Mouse (Mus musculus): ENCODE measurements around the gene Btbd35f12. TPM values are rescaled to one million over a fixed set of nuclear protein-coding genes. Genes with fewer than 3 reads are reported as not detected.
A peak's percentile ranks its signal among the peaks of the same experiment; 100 is the strongest.
"Not testable (repeated sequence)": the region's sequence is repeated elsewhere in the genome, so short reads cannot be mapped to it uniquely, and the experiment has no call there.

The Btbd35f12 gene
- total RNA-seq (2022), result not detected

- DNase-seq (ENCODE audit: low spot score in 2 of 2), result not testable (repeated sequence)
Observed at GRCm38 (mm10) chrX:33313079-33313478, at the start of gene Btbd35f12. Gene Btbd35f12, plus strand, starts transcription at chrX:33313379.

DNA sequence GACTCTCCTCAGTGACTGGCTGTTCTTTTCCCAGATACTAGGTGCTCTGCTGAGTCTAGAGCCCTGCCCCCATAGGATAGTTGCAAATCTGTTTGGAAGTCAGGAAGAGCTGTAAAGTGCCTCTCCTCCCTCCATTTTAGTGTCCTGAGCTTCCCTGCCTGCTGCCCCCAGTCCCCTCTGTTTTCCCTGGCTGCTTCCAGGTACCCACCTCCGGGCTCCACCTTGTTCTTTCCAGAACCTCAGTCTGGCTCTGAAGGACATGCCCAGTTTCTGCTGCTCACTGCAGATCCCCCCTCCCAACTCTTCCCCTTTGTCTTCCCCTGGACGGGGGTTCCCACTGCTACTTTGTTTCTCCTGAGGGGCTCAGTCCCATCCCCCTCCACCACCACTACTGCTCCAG is 40.1 kb downstream of the Btbd35f12 start:
- DNase-seq (ENCODE audit: low spot score in 2 of 2), result peak in 1 of 2 experiments; percentile 3

Other genes with a start within 250 kb of the Btbd35f12 start
- not detected for gene Spin2-ps6, start 78.5 kb upstream of the Btbd35f12 start, total RNA-seq (2022)

All from left cerebral cortex, adult 8-10 months (tissue).